Mouse (Mus musculus) adrenal gland, postnatal 14 days (tissue): Measurements from ENCODE around the gene Mrps5. TPM values are rescaled to one million over a fixed set of nuclear protein-coding genes. Genes with fewer than 3 reads are reported as not detected.

Source experiments
- DNase-seq: peaks from one replicate; pipeline ENCODE4 v3.0.0; 2021; ENCODE audit warnings: mixed read lengths
- total RNA-seq: library from RNA; stranded (reverse); gene quantifications from 2 replicates; pipeline ENCODE4 v1.2.3, GENCODE M21; 2021

Mrps5 gene
- total RNA-seq, 1 experiment from 2014 or later, result 131 TPM

DNA sequence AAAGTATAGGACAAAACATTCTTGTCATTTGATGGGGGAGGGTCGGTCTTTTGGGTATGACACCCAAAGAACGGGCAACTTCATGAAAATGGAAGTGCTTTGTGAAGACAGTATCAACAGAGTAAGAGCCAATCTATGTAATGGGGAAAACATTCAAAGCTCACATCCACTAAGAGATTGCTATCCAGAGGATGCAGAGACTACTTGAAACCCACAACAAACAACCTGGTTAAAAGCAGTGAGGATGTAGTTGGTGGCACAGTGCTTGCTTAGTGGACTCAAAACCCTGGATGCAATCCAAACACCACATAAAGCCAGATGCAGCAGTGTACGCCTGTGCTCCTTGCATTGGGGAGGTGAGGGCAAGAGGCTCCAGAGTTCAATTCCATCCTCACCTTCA, 32.3 kb downstream of the Mrps5 start:
- DNase-seq, result no peak

DNA sequence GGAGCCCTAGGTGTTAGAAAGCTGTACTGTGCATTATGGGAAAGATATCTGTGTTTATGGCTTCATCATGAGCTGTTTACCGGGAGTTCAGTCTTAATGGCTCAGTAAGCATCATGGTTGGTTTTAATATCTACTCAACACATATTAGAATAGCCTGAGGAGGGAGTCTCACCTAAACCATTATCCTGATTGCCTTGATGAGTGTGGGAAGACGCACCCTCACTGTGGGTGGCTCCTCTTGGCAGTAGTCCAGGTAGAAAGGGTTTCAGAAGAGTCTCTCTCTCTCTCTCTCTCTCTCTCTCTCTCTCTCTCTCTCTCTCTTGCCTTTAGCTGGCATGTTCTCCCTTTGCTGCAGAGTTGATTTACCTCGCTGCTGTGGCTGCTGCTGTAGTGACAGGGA, 35.0 kb downstream of the Mrps5 start:
- no peak for DNase-seq

DNA sequence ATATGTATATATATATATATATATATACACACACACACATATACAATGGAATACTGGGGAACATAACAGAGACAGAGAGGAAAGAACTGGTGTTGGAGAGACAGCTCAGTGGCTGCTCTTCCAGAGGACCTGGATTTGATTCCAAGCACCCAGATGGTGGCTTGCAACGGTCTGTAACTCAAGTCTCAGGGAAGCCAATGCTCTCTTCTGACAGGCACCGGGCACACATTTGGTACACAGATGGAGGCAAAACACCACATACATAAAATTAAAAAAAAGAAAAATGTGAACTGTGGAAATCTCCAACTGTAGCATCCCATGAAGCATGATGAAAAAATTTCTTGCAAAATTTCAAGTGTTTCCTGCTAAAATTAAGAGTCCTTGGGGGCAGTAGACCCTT, 37.8 kb downstream of the Mrps5 start:
- no peak for DNase-seq

DNA sequence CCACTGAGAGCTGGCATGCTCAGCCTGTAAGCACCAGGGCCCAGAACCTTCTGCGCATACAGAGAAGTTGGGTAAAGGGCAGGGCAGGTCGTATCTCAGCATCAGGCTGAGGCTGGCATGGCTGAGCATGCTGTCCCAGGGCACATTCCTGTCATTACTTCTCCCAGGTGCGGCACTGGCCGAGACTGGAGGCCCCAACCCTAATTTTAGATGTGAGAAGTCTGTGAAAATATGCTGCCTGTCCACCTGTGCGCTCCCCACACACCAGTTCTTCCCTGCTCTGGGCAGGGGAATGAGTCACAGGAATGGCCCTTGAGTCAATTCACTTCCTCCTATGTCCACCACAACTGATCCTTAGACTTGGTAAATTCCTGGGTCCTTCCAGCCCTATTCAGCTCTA, 38.6 kb downstream of the Mrps5 start:
- DNase-seq, result no peak

DNA sequence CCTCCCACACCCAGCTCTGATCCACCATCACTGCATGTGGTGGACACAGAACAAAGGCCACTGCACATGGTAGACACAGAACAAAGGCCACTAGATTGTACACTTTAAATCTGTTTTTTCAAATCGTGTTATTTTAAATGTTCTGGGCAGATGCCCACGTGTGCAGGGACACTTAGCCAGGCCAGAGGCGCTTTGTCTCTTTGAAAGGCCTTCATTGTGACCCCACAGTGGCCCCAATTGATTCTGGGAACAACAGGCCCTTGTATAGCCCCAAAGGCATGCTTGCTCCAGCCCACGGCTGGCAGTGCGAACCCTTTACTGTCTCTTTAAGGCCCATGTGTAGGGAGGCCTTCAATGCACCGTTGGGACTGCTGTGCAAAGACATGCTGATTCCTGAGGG, 40.3 kb downstream of the Mrps5 start:
- DNase-seq, result no peak

DNA sequence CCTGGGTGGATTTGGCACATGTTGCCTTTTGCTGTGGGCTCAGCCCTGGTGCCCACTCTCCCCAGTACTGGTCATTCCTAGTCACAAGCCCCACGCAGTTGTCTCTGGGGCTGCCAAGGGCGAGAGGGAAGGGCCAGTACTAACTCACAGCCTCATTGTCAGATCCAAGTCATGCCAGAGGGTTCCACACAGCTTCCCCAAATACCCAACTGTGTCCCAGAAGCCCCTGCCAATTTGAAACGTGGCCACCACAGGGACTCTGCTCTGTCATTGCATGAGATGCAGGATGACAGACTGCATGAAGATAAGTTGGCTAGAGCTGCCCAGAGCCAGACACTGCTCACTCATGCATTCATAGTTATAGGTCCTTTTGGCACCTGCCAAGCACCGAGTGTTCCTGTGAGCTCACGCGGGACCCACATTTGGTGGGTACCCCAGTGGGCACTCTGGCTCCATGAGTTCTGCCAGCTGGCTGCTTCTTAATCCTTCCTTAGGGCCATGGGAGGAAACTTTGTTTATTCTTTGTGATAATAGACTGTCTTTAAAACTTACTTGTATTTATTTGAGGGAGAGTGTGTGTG, 41.1 kb downstream of the Mrps5 start:
- no peak for DNase-seq

DNA sequence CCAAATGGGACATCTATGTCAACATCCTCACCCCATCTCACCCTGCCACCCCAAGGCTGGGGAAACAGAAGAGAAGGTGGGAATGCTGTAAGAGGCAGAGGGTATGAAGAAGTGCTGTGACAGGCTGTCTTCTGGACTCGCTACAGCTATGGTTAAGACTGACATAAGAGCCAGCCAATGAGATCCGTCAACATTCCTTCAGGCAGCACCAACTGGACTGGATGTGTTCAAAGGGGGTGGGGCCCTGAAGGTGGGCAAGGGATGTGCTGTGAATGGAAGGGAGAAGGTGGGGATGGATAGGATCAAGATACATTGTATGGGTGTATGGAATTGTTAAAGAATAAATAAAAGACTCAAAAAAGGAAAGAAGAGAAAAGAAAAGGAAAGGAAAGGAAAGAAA, 45.6 kb downstream of the Mrps5 start:
- DNase-seq, result no peak

DNA sequence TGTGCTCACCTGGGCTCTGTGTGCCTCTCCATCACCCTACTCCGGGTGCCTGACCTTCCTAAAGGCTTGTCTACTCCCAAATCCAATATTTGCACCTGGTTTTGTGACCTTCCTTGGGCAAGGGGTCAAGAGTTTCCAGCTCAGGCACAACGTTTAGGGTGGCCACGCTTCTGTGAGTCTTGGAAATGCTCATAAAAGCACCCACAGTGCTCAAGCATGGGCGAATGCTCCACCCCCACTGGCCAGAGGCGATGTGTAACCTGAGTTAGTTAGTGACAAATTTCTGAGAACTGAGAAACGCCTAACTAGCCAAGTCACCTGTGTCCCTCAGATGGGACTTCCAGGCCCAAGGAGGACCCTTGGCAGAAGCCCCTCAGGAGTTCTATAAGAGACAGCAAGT, 48.6 kb downstream of the Mrps5 start:
- no peak for DNase-seq

DNA sequence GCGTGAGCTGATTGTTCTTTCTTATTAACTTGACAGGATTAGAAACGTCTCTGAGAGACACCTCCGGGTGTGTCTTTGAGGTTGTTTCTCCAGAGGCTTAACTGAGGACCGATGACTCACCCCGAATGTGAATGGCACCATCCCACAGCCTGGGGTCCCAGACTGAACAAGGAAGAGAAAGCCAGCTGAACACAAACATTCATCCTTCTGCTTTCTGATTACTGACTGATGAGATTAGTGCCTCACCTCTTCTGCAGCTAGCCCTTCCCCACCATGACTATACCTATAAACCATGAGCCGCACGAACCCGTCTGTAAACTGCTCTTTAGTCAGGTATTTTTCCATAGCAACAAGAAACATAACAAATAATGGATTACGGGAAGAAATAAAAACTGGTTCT, 52.0 kb downstream of the Mrps5 start:
- no peak for DNase-seq

DNA sequence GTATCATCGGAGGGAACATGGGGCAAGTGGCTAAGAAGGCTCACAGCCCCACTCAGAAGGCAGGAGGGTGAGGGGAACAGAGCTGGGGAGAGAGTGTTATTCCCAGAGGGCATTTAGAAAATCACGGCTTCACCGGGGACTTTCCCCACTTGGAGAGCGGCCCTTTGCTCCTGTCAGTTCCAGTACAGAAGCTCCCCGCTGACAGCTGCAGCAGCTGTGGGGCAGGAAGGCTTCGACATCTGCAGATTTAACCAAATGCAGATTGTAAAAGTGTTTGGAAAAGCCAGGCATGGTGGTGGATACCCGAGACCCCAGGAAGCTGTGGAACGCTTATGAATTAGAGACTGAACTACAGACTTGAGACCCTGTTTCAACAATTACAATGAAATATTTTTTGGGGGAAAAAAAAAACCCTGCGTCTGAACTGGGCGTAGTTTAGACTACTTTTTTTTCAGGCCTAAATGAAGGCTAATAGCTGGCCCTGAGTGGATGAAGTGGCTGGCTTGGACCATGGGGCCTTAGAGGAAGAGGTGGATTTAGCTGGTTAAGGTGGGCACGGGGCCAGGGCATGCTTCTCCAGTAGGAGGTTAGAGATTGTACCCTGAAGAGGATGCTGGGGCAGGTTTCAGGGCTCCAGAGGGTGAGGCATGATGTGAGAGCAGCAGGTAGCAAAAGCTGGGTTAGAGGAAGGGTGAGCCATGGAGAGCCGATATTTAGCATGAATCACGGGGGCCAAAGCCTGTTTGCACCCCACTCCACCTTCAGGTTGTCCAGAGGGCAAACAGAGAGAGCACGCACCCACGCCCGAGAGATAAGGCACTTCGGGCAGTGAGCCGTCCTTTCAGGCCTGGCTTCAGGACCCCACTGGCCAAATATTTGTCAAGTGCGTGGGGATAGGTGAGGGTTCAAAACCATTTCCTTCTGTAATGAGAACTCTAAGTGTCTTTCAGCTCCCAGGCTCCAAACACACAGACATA, 57.0 kb downstream of the Mrps5 start:
- no peak for DNase-seq

DNA sequence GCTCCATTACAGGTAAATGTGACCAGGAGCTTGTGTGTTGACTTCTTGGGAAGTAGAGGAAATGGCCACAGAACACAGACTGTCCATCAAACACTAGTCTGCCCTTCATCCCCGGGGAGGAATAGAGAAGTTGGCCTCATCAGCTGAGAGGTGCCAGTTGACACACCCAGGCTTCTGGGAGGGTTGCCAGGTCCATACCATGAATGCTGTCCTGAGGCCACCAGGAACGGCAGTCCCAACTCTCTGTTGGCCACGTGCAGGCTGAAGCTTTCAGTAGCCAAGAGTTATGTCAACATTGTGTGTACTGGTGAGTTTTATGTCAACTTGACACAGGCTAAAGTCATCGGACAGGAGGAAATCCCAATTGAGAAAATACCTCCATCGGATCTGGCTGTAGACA, 59.9 kb downstream of the Mrps5 start:
- no peak for DNase-seq

DNA sequence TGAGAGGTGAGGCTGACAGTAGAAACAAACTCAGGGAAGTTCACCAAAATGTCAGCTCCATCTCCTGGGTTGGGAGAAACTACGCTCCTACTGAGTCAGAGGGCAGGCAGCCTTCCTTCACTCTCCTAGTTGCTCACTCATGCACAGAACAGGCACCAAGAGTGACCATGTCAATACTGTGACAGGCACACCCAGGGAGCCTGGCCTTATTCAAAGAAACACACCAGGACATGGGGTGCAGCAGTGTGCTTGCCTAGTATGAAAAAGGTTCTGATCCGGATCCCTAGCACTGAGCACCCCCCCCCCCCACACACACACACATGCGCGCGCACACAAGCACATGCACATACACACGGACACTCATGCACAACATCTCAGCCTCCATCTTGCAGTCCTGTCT, 61.1 kb downstream of the Mrps5 start:
- no peak for DNase-seq

DNA sequence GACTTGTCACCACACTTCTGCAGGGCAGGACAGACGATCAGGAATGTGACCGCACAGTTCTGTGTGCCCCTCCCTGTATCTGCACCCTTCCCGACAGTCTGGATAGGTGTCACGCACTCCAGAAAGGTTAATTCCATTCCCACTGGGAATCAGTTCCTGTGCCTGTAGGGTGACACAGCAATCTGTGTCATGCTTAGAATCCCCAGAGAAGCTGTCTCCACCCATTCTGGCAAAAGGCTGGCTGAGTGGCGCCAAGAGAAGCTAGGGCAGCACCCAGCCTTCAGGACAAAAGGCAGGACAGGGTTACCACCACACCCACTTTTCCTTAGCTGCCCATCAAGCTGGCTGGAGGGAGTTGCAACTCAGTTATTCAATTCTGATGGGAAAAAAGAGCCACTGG, 62.9 kb downstream of the Mrps5 start:
- DNase-seq, result peak; percentile 49

DNA sequence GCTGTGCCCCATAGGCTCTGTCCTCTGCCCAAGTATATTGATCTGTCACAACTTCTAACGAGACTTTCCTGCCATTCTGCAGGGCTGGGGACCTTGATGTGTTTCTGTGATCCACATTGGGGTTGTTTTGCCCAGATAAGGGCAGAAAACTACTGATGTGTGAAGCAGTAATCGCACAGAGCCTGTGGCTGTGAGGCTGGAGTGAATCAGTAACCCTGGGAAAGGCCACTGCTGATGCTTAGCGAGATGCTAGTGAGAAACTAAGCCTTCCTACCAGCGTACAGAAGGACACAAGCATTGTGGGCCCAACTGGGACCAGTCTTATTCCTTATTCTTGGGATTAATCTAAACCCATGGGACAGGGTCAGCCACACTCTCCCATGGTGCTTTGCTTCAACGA, 64.6 kb downstream of the Mrps5 start:
- no peak for DNase-seq

DNA sequence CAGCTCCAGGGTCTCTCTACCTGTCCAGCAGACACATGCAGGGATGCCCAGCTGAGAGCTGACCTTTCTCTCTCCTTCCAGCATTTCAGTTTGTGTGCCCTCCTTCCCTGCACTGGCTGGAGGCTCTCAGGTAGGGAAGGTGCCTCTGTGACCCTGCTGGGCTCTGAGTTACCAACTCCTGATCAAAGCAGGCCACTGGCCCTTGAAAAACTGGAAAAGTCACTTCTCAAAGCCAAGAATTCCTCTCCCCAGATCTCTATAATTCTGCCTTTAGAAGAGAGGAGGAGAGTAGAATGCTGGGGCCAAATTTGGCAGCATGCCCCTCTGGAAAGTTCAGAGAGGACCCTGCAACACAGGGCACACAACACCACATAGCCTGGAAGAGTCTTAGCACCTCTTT, 65.3 kb downstream of the Mrps5 start:
- DNase-seq, result no peak

DNA sequence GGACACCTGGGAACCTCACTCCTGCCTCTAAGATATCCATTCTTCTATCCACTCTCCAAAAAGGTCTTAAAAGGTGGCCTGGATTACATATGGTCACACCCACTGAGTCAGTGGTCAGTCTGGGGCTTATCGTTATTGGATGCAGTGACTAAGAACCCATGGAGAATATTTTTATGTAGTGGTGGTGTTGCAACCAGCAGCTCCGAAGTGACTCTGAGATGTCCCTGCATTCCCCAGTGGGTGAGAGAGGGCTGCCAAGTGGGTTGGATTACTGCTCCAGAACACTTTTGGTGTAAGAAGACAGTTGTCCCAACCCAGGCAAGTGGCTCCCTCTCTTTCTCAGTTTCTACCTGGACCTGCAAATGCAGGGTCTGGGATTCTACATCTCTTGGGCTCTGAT, 65.8 kb downstream of the Mrps5 start:
- no peak for DNase-seq

DNA sequence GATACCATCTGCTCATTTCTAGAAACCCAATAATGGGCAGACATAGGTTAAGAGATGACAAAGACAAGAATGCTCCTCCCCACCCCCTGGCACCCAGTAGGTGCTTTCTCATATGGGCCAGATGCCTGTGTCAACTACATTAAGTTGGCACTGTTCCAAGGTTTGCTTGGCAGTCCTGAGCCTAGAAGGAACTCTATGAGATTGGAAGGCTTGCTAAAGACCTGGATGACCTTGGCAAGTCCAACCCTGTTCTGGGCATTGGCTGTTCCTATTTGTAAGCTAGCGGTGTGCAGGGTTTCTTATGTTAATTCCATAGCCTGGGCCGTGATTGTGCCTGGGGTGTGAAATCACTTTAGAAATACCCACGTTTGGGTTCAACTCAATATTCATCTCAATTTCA, 67.8 kb downstream of the Mrps5 start:
- no peak for DNase-seq

DNA sequence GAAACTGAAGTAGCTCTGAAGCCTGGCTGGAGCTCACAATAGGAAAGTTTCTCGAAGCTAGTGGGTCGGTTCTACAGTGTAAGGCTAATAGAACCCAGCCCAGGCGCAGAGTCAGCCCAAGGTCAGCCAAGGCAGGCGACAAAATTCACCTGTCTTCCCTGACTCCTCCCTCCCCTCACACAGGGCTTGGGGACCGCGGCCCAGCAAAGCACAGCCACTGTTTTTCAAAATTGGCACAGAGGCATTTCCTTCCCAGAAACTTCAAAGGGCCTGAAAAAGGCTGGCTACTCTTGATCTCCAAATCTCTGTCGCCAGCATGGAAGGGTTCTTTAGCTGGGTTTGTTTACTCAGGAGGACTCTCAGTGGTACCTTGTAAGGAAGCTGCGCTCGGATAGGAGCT, 68.4 kb downstream of the Mrps5 start:
- no peak for DNase-seq

DNA sequence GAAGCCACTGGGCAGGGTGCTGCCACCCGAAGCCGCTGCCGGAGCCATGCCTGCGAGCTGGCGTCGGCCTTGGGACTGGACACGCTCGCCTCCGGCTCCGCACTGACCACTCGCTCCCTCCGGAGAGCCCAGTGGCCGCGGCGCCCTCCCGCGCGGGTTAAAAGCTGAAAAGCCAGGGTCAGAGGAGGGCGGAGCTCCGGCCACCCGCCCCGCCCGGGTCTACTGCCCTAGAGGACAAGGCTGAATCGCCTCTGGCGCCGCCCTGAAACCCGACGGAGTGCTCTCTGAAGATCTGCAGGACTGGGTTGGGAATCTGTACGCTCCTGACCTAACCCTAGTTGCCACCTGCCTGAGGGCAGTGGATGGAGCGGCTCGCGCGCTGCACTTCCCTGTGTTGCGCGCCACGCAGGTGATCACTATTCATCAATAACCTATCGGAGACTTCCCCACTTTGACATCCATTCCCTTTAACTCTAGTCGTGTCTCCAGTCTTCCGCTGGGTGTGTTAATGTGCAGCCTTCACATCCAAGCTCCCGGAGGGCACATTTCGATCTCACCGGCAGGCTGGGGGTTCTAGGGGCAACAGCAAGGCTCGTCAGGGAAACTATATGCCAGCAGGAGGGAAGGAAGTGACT, 69.2 kb downstream of the Mrps5 start, which contains the start of gene Mal:
Mal (minus strand) TSS at position 610 of the 635 bp plus-strand sequence.
- DNase-seq, result peak; percentile 86
